Mouse (Mus musculus): ENCODE data around the gene Klhl30. TPM values are rescaled to one million over a fixed set of nuclear protein-coding genes. Genes with fewer than 3 reads are reported as not detected.

The Klhl30 gene
- polyA plus RNA-seq (2014; fragmentation: Illumina TruSeq; extraction: RNeasy Lipid Tissue Mini Kit (QIAGEN cat#74804); ENCODE audit: low read depth, low replicate concordance): not detected

DNA sequence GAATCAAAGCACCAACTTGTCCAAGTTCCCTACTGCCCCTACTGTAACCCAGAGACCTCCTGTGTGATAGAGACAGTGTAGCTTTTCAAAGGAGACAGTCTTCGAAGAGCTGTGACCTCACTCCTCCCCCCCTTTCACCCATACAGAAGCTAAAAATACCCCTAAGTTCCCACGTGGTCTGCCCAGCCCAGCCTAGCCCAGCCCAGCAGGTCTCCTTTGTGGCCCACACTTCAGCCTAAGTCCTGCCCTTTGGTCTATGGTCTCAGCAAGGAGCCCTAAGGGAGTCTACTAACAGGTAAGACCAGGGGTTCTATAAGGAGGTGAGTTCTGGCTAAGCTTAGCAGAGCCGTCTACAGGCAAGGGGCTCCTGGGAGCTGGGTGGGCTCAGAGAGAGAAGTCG, at the start of gene Klhl30:
TSS of gene Klhl30 (plus strand) at position 176 of the 400 bp plus-strand sequence.

GRCm38 (mm10) chr1:91321760-91322438, 28.9 kb upstream of the Klhl30 start, which contains the start of gene Espnl:
Espnl (plus strand) TSS chr1:91322075.

DNA sequence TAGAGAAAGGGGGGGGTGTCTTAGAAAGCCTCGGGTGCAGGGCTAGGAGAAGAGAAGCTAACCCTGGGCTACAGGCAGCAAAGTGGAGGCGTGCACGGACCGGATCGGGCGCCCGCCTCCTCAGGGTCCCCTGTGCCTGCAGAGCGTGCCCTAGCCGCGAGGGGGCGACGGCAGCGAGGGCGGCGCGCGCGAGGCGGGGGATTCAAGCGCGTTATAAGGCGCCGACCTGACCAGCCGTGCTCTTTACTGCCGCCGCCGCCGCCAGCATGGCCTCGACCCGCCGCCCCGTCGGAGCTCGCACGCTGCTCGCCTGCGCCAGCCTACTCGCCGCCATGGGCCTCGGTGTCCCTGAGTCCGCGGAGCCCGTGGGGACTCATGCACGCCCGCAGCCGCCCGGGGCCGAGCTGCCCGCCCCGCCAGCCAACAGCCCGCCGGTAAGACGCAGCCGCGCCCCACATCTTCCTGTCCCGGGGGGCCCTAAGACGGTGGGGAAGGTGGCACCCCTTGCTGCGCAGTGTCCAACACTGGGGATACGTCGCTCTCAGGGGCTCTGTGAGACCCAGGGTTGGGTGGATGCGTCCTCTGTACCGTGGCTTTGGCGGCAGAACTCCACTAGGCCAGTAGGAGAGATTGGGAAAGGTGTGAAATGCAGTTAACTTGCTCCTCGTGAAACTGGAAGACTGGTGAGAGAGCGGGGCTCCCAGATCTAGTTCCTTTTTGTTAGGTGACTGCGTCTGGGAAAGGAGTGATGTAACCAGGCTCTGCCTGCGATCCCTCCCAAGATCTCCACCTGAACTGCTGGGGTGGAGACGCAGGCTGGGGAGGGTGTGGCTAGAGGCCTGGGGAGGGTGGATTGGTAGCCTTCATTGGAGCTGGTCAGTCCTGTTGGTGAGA, 15.6 kb downstream of the Klhl30 start, which contains the start of gene Erfe:
TSS of gene Erfe (plus strand) at position 216 of the 894 bp plus-strand sequence.

GRCm38 (mm10) chr1:91398260-91399062, 47.6 kb downstream of the Klhl30 start, which contains the start of gene Ilkap:
Ilkap (minus strand) TSS chr1:91398815.

Other genes starting within 250 kb of the Klhl30 start
- not detected for gene Rbm44, start 205.9 kb upstream of the Klhl30 start, polyA plus RNA-seq (2014; fragmentation: Illumina TruSeq; extraction: RNeasy Lipid Tissue Mini Kit (QIAGEN cat#74804); ENCODE audit: low read depth, low replicate concordance)
- gene Ramp1, start 171.2 kb upstream of the Klhl30 start, polyA plus RNA-seq (2014; fragmentation: Illumina TruSeq; extraction: RNeasy Lipid Tissue Mini Kit (QIAGEN cat#74804); ENCODE audit: low read depth, low replicate concordance): not detected
- gene Ube2f, start 100.7 kb upstream of the Klhl30 start, polyA plus RNA-seq (2014; fragmentation: Illumina TruSeq; extraction: RNeasy Lipid Tissue Mini Kit (QIAGEN cat#74804); ENCODE audit: low read depth, low replicate concordance): 90.8 TPM
- 25.8 TPM for gene Scly, start 52.7 kb upstream of the Klhl30 start, polyA plus RNA-seq (2014; fragmentation: Illumina TruSeq; extraction: RNeasy Lipid Tissue Mini Kit (QIAGEN cat#74804); ENCODE audit: low read depth, low replicate concordance)
- 0.08 TPM for gene Espnl, start 28.9 kb upstream of the Klhl30 start, polyA plus RNA-seq (2014; fragmentation: Illumina TruSeq; extraction: RNeasy Lipid Tissue Mini Kit (QIAGEN cat#74804); ENCODE audit: low read depth, low replicate concordance)
- not detected for gene Erfe, start 15.4 kb downstream of the Klhl30 start, polyA plus RNA-seq (2014; fragmentation: Illumina TruSeq; extraction: RNeasy Lipid Tissue Mini Kit (QIAGEN cat#74804); ENCODE audit: low read depth, low replicate concordance)
- 39.9 TPM for gene Ilkap, start 47.8 kb downstream of the Klhl30 start, polyA plus RNA-seq (2014; fragmentation: Illumina TruSeq; extraction: RNeasy Lipid Tissue Mini Kit (QIAGEN cat#74804); ENCODE audit: low read depth, low replicate concordance)
- gene Hes6, start 63.0 kb downstream of the Klhl30 start, polyA plus RNA-seq (2014; fragmentation: Illumina TruSeq; extraction: RNeasy Lipid Tissue Mini Kit (QIAGEN cat#74804); ENCODE audit: low read depth, low replicate concordance): 0.44 TPM
- 1.2 TPM for gene Per2, start 108.3 kb downstream of the Klhl30 start, polyA plus RNA-seq (2014; fragmentation: Illumina TruSeq; extraction: RNeasy Lipid Tissue Mini Kit (QIAGEN cat#74804); ENCODE audit: low read depth, low replicate concordance)
- 5.5 TPM for gene Traf3ip1, start 143.6 kb downstream of the Klhl30 start, polyA plus RNA-seq (2014; fragmentation: Illumina TruSeq; extraction: RNeasy Lipid Tissue Mini Kit (QIAGEN cat#74804); ENCODE audit: low read depth, low replicate concordance)
- gene Asb1, start 189.5 kb downstream of the Klhl30 start, polyA plus RNA-seq (2014; fragmentation: Illumina TruSeq; extraction: RNeasy Lipid Tissue Mini Kit (QIAGEN cat#74804); ENCODE audit: low read depth, low replicate concordance): 7.1 TPM

Measured in kidney, adult 10 weeks (tissue).